26 mouse cellular contexts compared by ENCODE assay signal in the genomic region with DNA sequence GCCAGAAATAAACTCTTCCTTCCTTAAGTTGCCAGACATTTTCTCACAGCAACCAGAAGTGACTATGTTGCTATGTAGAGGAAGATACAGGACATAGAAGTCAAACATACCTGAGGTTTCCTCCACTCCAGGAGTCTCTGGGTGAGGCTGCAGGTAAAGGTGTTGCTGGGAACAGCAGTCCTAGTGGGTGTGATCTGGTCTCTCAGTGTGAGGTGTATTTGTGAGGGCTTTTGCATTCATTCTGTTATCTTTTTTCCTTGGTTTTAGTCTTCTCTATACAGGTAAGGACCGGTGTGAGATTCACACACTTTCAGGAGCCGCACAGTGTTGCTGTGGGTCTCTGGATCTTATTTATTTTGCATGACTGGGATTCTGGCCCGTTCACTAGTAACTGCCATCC.
DNase-seq lines count a peak whose midpoint lies in the region; ATAC-seq and TF ChIP-seq lines count a peak whose summit lies in the region.
"Had no signal": no experiment of that assay in that cellular context is flagged by ENCODE, and none has a peak within 500 bp of the region (broad histone marks: within the 10 kb centered on the region; RNA-seq: fewer than 3 reads in every experiment).

No protein-coding gene starts in this region.

- peaks cover 18% of the 10 kb centered on the region for H3K36me3 ChIP-seq in kidney, postnatal 0 days (ENCODE audit: insufficient read depth, low read length)
- peaks cover 38% of the 10 kb centered on the region for H3K36me3 ChIP-seq in midbrain, embryonic 14.5 days (ENCODE audit: control insufficient read depth, insufficient read depth, low read length)
- H3K36me3 ChIP-seq in midbrain, postnatal 0 days (ENCODE audit: insufficient read depth, low read length): peaks cover 16% of the 10 kb centered on the region
- H3K36me3 ChIP-seq in myocyte (ENCODE audit: control insufficient read depth, insufficient read depth): peaks cover 21% of the 10 kb centered on the region

- TF ChIP-seq POLR2A in myocyte (IDR thresholded peaks at IDR 0.05; ENCODE audit: insufficient read length, low read depth): no peak

- intact Hi-C loops in heart, postnatal 36 days (cut with DNase I): loop anchor here (5.0 kb wide), 1 partner anchor 166 kb away; no protein-coding TSS in a partner anchor

- H3K79me2 ChIP-seq in myocyte (ENCODE audit: control insufficient read depth, insufficient read depth): no peaks in the 10 kb centered on the region

- no peak overlapping the region for H3K4me2 ChIP-seq in kidney, postnatal 0 days (ENCODE audit: low read length)
- no peak overlapping the region for H3K4me2 ChIP-seq in midbrain, embryonic 14.5 days (ENCODE audit: low read length)
- H3K4me2 ChIP-seq in midbrain, postnatal 0 days (ENCODE audit: low read depth, low read length, poor library complexity, severe bottlenecking): no peak overlapping the region
- no peak overlapping the region for H3K4me2 ChIP-seq in myocyte (ENCODE audit: low read depth)
- H3K4me2 ChIP-seq: forebrain, embryonic 15.5 days; heart, embryonic 12.5 days; heart, embryonic 15.5 days; hindbrain, embryonic 14.5 days had no signal

- no peaks in the 10 kb centered on the region for H3K9me3 ChIP-seq in kidney, postnatal 0 days (replicated peaks; ENCODE audit: low read length)
- H3K9me3 ChIP-seq in midbrain, embryonic 14.5 days (ENCODE audit: control insufficient read depth, low read length): no peaks in the 10 kb centered on the region
- no peaks in the 10 kb centered on the region for H3K9me3 ChIP-seq in midbrain, postnatal 0 days (ENCODE audit: low read length)
- H3K9me3 ChIP-seq: G1E; heart, embryonic 12.5 days had no signal

- DNase-seq in heart, adult 11 months: peak; percentile 61
- no peak for DNase-seq in heart, postnatal 36 days
- DNase-seq in kidney, postnatal 0 days (ENCODE audit: low spot score): no peak
- DNase-seq in kidney, postnatal 25 days: no peak
- no peak for DNase-seq in midbrain, embryonic 14.5 days
- DNase-seq in midbrain, postnatal 0 days (ENCODE audit: low spot score): no peak
- DNase-seq: adrenal gland, postnatal 10 days; adrenal gland, postnatal 36 days; B cell, adult 2 months; cerebellum, adult 18-20 months; cerebellum, adult 9-10 months; cerebellum, postnatal 14 days; gastrocnemius, postnatal 25 days; heart, adult 2 months; heart, postnatal 10 days; heart, postnatal 4 days had no signal

- H3K4me1 ChIP-seq in kidney, postnatal 0 days (replicated peaks; ENCODE audit: insufficient read depth, low read length): no peaks in the 10 kb centered on the region
- H3K4me1 ChIP-seq in midbrain, embryonic 14.5 days (ENCODE audit: control insufficient read depth, insufficient read depth, low read length): no peaks in the 10 kb centered on the region
- H3K4me1 ChIP-seq in midbrain, postnatal 0 days (ENCODE audit: insufficient read depth, low read length): no peaks in the 10 kb centered on the region
- H3K4me1 ChIP-seq: forebrain, embryonic 10.5 days; forebrain, embryonic 15.5 days; heart, embryonic 12.5 days; heart, embryonic 15.5 days had no signal

- ATAC-seq in kidney, postnatal 0 days (replicated peaks; ENCODE audit: low FRiP score, low read depth): peak; percentile 19; the same call in 1 of the 2 replicates
- ATAC-seq in midbrain, embryonic 14.5 days (ENCODE audit: low FRiP score, low TSS enrichment): peak; percentile 51; the same call in 1 of the 2 replicates
- ATAC-seq in midbrain, postnatal 0 days (ENCODE audit: low FRiP score): no peak
- ATAC-seq: forebrain, embryonic 15.5 days; hindbrain, postnatal 0 days; Patski had no signal

- H3K27me3 ChIP-seq in kidney, postnatal 0 days (ENCODE audit: insufficient read depth, low read length): no peaks in the 10 kb centered on the region
- no peaks in the 10 kb centered on the region for H3K27me3 ChIP-seq in midbrain, embryonic 14.5 days (ENCODE audit: control insufficient read depth, insufficient read depth, low read length)
- H3K27me3 ChIP-seq in midbrain, postnatal 0 days (ENCODE audit: insufficient read depth, low read length): no peaks in the 10 kb centered on the region
- no peaks in the 10 kb centered on the region for H3K27me3 ChIP-seq in myocyte (ENCODE audit: control insufficient read depth, insufficient read depth, insufficient read length)
- H3K27me3 ChIP-seq: CH12.LX; forebrain, embryonic 15.5 days; heart, embryonic 12.5 days; heart, embryonic 15.5 days; Patski had no signal

- no peak overlapping the region for H3K27ac ChIP-seq in kidney, postnatal 0 days
- no peak overlapping the region for H3K27ac ChIP-seq in midbrain, embryonic 14.5 days (replicated peaks; ENCODE audit: low read depth, low read length)
- H3K27ac ChIP-seq in midbrain, postnatal 0 days (ENCODE audit: low read depth, low read length): no peak overlapping the region
- H3K27ac ChIP-seq: forebrain, embryonic 10.5 days; forebrain, embryonic 15.5 days; heart, adult 2 months; heart, embryonic 15.5 days; hindbrain, embryonic 14.5 days; hindbrain, postnatal 0 days had no signal

- no peak overlapping the region for H3ac ChIP-seq in myocyte (ENCODE audit: control insufficient read depth, insufficient read length)

- H3K4me3 ChIP-seq in kidney, postnatal 0 days (replicated peaks; ENCODE audit: low read depth, low read length): no peak overlapping the region
- H3K4me3 ChIP-seq in midbrain, embryonic 14.5 days (replicated peaks; ENCODE audit: low read depth, low read length): no peak overlapping the region
- H3K4me3 ChIP-seq in midbrain, postnatal 0 days (ENCODE audit: low read depth, low read length): no peak overlapping the region
- no peak overlapping the region for H3K4me3 ChIP-seq in myocyte
- H3K4me3 ChIP-seq: forebrain, embryonic 10.5 days; forebrain, embryonic 15.5 days; heart, adult 2 months; heart, embryonic 12.5 days; heart, embryonic 15.5 days had no signal

- 98% methylated on average over 3 of the region's 3 CpGs for WGBS in kidney, postnatal 0 days
- 100% methylated on average over 3 of the region's 3 CpGs for WGBS in midbrain, embryonic 14.5 days
- WGBS in midbrain, postnatal 0 days: 98% methylated on average over 3 of the region's 3 CpGs

- no peak overlapping the region for H3K9ac ChIP-seq in kidney, postnatal 0 days (ENCODE audit: low read depth, low read length)
- no peak overlapping the region for H3K9ac ChIP-seq in midbrain, embryonic 14.5 days (replicated peaks; ENCODE audit: low read length)
- no peak overlapping the region for H3K9ac ChIP-seq in midbrain, postnatal 0 days (replicated peaks; ENCODE audit: low read length, poor library complexity, severe bottlenecking)
- H3K9ac ChIP-seq: forebrain, embryonic 15.5 days; heart, embryonic 12.5 days; heart, embryonic 15.5 days; hindbrain, embryonic 14.5 days had no signal

- no peak for TF ChIP-seq CTCF in kidney, postnatal 0 days (IDR thresholded peaks at IDR 0.05; ENCODE audit: low read depth)
- no peak for TF ChIP-seq CTCF in midbrain, postnatal 0 days (IDR thresholded peaks at IDR 0.05)

TF ChIP-seq in myocyte, 11 proteins besides CTCF, POLR2A, EP300 and RAD21:
- no peak for TF ChIP-seq E2F4 (IDR thresholded peaks at IDR 0.05; ENCODE audit: insufficient read depth)
- no peak for TF ChIP-seq CEBPB (IDR thresholded peaks at IDR 0.05; ENCODE audit: insufficient read depth, poor library complexity, severe bottlenecking)
- TF ChIP-seq TCF3 (IDR thresholded peaks at IDR 0.05; ENCODE audit: insufficient read length, low read depth): no peak
- peak; percentile 5 for TF ChIP-seq POLR2AphosphoS2 (IDR thresholded peaks at IDR 0.05; ENCODE audit: insufficient read length, low read depth)
- no peak for TF ChIP-seq MAX (IDR thresholded peaks at IDR 0.05; ENCODE audit: low read depth)
TF ChIP-seq in myocyte: peak in this region for 1.
